Mouse (Mus musculus): ENCODE results near the gene 2310034G01Rik. TPM values are rescaled to one million over a fixed set of nuclear protein-coding genes. Genes with fewer than 3 reads are reported as not detected.

The 2310034G01Rik gene
- polyA plus RNA-seq, 1 experiment from 2014 or later = 2.4 TPM

DNA sequence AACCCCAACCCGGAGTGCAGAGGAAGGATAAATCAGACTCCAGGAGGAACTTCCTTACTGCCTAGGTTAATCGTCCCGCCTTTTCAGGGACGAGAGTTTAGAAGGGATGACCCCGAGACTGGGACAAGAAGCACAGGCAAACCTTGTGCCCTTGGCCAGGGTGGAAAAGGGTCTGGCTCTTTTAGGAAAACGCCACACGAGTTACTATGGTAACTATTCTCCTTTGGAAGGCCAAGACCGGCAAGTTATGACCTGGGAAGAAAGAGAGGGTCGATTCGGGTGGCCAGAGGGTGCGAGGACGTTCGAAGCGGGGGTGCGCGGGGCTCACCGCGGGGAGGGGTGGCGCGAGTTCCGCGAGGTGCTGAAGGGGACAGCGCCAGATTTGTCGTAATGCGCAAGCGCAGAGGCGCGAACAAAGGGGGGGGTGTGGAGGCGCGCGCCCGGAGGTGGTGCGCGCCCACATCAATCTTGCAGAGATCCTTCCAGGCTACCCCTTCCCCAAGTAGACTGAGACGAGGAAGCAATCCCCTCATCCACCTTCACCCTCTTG, 23.3 kb downstream of the 2310034G01Rik start, which contains the start of gene Psd:
Gene Psd, minus strand, starts transcription at position 401 of the 550 bp plus-strand sequence.
- 0 out of 2 replicates have a peak, but pooled peaks have one; percentile 3 for ATAC-seq (ENCODE audit: low FRiP score)
- WGBS = under 1% methylated on average over 35 of the region's 35 CpGs
- Histone ChIP-seq H3K9ac (replicated peaks) (peak within 1 kb of the TSS; percentile 64), H3K36me3 (peaks cover 19% of the 10 kb centered on the region), H3K9me3 (replicated peaks) (no peaks in the 10 kb centered on the region), H3K27me3 (replicated peaks) (peaks cover 11% of the 10 kb centered on the region; the same call in 1 of the 2 replicates), H3K4me3 (replicated peaks) (peak within 1 kb of the TSS; percentile 64), H3K4me1 (peaks cover 68% of the 10 kb centered on the region), H3K27ac (replicated peaks) (peak within 1 kb of the TSS; percentile 98), H3K4me2 (peak within 1 kb of the TSS; percentile 99)

DNA sequence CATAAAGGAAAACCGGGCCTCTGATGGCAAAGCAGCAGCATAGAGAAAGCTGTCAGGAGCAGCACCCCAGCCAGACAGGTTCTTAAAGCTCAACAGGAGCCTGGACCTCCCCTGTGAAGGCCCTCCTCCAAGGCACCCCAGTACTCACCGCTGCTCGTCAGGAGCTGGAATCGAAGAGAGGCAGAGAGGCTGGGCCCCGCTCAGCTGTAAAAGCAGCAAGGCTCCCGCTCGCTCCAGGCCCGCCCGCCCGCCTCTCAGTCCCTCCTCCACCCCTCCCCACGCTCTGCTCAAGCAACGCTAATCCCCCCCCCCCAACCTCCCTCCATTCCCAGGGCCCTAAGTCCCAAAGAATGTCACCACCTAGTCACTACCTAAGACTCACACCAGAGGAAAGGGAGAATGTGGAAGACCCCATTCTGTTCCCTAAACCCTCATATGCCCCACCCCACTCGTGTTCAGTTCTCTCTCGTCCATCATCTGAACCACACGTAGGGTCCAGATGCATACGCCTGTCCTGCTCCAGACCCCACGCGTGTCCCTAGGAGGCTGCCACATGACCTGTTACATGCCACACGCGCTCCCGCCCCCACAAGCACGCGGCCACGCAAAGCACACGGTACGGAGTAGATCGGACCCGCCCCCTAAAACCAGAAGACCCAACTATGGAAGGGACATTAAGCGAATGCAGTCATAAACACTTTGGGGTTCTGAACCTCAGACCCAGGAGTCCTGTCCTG, 23.9 kb downstream of the 2310034G01Rik start:
- Histone ChIP-seq H3K4me1 (peaks cover 75% of the 10 kb centered on the region), H3K4me2 (peak overlapping the region; percentile 99), H3K9me3 (replicated peaks) (no peaks in the 10 kb centered on the region), H3K27ac (replicated peaks) (peak overlapping the region; percentile 98), H3K36me3 (peaks cover 12% of the 10 kb centered on the region), H3K4me3 (replicated peaks) (peak overlapping the region; percentile 64), H3K27me3 (replicated peaks) (peaks cover 11% of the 10 kb centered on the region; the same call in 1 of the 2 replicates), H3K9ac (replicated peaks) (peak overlapping the region; percentile 64)
- 2% methylated on average over 29 of the region's 29 CpGs for WGBS
- ATAC-seq (ENCODE audit: low FRiP score) = peak; percentile 11; the same call in 1 of the 2 replicates

DNA sequence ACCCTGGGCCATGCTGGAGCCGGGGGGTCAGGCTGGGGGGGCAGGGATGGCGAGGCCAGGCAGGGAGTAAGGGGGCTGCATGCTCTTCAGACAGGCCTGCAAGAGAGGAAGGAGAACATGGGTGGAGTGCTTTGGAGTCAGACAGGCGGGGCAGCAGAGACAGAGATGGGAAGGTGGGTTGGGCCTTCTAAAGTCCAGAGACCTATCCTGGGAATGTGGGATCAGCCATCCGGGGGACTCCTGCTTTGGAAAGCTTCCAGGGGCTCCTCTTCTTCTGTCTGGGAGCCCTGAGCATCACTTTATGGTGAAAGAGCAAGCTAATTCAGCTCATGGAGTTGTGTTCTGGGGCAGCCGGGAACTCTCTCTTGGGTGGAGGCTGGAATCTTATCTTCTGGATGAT, 25.2 kb downstream of the 2310034G01Rik start:
- Histone ChIP-seq H3K9ac (replicated peaks) (no peak overlapping the region; the same call in 1 of the 2 replicates), H3K36me3 (no peaks in the 10 kb centered on the region), H3K27ac (replicated peaks) (no peak overlapping the region), H3K27me3 (replicated peaks) (peaks cover 20% of the 10 kb centered on the region), H3K4me2 (peak overlapping the region; percentile 99), H3K9me3 (replicated peaks) (no peaks in the 10 kb centered on the region), H3K4me3 (replicated peaks) (peak overlapping the region; percentile 64), H3K4me1 (peaks cover 78% of the 10 kb centered on the region)
- no peak for ATAC-seq (ENCODE audit: low FRiP score)
- 79% methylated on average over 5 of the region's 5 CpGs for WGBS

DNA sequence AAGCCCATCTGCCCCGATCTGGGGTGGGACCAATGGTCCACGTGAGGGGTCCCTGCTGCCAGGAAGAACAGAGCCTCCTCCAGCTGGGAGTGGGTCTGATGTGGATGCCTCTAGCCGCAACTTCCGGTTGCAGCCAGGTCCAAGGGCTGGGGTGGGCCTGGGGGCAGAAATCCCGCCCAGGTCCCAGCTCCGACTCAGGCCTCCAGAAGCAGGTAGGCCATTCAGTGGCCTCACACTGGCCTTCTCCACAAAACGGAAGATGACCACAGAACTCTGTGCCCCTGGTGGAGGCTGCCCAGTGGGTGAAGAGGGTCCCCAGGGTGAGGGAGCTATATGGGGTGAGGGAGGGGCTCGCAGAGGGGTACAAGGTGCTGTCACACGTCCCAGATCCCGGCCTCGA, 25.7 kb downstream of the 2310034G01Rik start:
- Histone ChIP-seq H3K27ac (replicated peaks) (no peak overlapping the region), H3K4me1 (peaks cover 78% of the 10 kb centered on the region), H3K9me3 (replicated peaks) (no peaks in the 10 kb centered on the region), H3K36me3 (no peaks in the 10 kb centered on the region), H3K9ac (replicated peaks) (peak overlapping the region; percentile 4; the same call in 1 of the 2 replicates), H3K27me3 (replicated peaks) (peaks cover 24% of the 10 kb centered on the region), H3K4me3 (replicated peaks) (no peak overlapping the region; the same call in 1 of the 2 replicates), H3K4me2 (peak overlapping the region; percentile 99)
- WGBS = 79% methylated on average over 11 of the region's 11 CpGs
- ATAC-seq (ENCODE audit: low FRiP score) = no peak

DNA sequence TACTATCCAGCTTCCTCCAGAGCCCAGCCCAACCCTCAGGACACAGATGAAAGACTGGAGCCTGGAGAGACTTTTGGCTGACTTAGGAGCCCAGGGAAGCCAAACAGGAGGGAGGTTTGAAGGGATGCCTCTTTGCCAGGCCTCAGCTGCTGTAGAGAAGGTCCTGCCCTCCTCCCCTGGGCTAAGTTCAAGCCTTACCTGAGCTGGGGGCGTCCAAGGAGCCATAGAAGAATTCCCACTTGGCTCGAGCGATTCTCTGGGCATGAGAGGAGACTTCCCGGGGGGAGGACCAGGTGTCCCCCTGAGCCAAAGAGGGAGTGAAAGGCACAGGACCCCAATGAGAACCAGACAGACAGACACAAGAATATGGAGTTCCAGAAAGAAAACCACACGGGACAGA, 26.4 kb downstream of the 2310034G01Rik start:
- H3K4me2 ChIP-seq = peak overlapping the region; percentile 99; the same call in 1 of the 2 replicates
- 73% methylated on average over 5 of the region's 5 CpGs for WGBS
- no peak overlapping the region for H3K27ac ChIP-seq (replicated peaks)
- no peak overlapping the region for H3K4me3 ChIP-seq (replicated peaks)
- no peak for ATAC-seq (ENCODE audit: low FRiP score)
- H3K4me1 ChIP-seq = peaks cover 79% of the 10 kb centered on the region
- no peaks in the 10 kb centered on the region for H3K36me3 ChIP-seq
- H3K9ac ChIP-seq (replicated peaks) = no peak overlapping the region; the same call in 1 of the 2 replicates
- no peaks in the 10 kb centered on the region for H3K9me3 ChIP-seq (replicated peaks)
- H3K27me3 ChIP-seq (replicated peaks) = peaks cover 24% of the 10 kb centered on the region

DNA sequence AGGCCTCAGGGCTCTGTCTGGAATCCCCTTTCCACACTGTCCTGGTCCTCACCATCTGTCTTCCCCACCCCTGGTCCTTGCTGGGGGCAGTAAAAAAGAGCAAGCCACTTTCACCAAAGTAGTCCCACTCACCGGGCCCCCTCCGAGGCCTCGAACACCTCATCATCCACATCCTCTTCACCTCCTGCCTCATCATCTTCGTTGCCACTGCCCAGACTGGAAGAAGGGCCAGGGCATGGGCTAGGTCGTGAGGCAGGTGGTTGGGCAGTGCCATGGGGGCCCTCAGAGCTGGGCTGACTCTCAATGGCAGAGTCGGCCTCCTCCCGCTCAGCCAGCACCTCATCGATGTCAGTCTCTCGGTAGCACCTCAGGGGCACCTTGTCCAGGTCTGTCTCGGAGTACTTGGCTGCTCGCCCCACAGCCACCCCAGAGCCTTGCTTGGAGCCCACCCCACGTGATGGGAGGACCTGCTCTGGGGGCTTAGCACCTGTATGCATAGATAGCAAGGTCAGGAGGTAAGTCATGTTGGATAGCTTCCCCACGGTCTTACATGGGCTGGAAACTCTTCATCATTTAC, 27.0 kb downstream of the 2310034G01Rik start:
- no peak overlapping the region for H3K9ac ChIP-seq (replicated peaks)
- no peak for ATAC-seq (ENCODE audit: low FRiP score)
- peak overlapping the region; percentile 11; the same call in 1 of the 2 replicates for H3K4me2 ChIP-seq
- 83% methylated on average over 13 of the region's 13 CpGs for WGBS
- peaks cover 85% of the 10 kb centered on the region for H3K4me1 ChIP-seq
- no peaks in the 10 kb centered on the region for H3K9me3 ChIP-seq (replicated peaks)
- peaks cover 27% of the 10 kb centered on the region for H3K27me3 ChIP-seq (replicated peaks)
- no peak overlapping the region for H3K4me3 ChIP-seq (replicated peaks)
- H3K27ac ChIP-seq (replicated peaks) = no peak overlapping the region
- H3K36me3 ChIP-seq = no peaks in the 10 kb centered on the region

DNA sequence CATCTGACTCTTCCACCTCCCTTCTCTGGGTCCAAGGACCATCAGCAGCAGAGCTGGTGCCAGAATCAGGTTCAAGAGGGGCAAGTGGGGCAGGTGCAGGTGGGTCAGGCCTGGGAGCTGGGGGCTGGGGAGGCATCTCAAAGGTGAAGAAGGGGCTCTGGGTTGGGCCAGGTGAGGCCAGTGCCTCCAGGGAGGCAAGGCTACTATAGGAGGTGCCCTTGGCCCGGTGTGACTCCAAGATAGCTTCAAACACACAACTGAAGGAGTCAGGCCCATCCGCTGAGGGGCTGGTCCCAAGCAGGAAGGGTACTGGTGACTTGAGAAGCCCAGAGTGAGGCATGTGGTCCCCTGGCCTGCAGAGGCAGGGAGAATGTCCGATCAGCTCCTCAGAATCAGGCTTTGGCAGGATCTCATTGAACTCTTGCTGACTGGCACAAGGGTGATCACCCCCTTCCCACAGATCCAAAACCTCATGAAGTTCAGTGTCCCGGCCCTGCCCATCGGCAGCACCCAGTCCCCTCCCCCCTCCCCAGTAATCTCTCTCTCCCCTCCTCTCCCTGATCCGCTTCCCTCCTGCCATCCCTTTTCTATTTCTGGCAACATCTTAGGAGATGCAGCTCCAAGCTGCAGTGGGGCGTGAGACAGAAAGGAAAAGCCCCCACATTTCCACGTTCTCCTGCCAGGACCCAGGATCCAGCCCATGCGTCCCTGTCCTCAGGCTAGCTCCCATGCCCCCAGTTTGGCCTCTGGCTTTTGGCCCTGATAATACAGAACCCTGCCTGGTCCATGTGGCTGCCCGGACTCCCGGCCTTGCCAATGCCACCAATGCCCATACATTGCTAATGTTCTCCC, 27.7 kb downstream of the 2310034G01Rik start:
- WGBS = 60% methylated on average over 11 of the region's 11 CpGs
- Histone ChIP-seq H3K4me2 (peak overlapping the region; percentile 39), H3K9me3 (replicated peaks) (no peaks in the 10 kb centered on the region), H3K4me1 (peaks cover 86% of the 10 kb centered on the region), H3K4me3 (replicated peaks) (no peak overlapping the region), H3K27me3 (replicated peaks) (peaks cover 31% of the 10 kb centered on the region), H3K27ac (replicated peaks) (peak overlapping the region; percentile 67; the same call in 1 of the 2 replicates), H3K9ac (replicated peaks) (0 out of 2 replicates have a peak overlapping the region, but pooled peaks have one; percentile 9), H3K36me3 (no peaks in the 10 kb centered on the region)
- no peak for ATAC-seq (ENCODE audit: low FRiP score)

DNA sequence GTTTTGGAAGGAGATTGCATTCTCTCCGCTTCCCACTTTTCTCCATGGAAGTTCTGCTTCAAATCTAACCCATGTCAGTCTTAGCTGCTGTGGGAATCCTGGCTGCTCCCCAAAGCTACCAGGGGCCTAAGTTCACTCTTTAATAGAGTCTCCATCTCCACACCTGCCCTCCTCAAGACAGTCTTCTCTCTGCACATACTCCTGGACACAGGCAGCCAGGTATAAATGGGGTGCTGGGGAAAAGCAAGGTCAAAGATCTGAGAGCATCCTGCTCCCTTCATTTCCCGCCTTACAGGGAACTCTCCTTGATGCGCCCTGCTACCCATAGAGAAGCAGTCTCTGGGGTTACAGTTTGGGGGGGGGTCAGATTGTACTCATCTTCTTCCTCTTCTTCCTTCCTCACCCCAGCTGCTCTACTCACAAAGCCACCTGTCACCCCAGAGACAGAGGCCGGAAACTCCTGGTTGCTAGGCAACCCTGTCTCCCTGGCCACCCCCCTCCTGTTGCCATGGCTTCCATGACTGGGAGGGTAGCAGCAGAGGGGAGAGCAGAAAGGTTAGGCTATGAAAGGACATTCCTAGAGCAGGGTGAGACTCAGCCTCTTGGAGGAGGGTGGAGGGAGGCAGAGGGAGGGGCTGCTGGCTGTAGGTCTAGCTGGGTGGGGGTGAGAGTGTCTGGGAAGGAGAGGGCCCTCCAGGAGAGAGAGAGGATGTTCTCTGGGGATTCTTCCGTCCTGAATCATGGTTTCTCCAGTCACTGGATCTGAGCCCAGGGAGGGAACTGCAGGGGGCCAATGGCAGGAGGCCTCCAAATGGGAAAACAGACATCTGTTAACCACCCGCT, 28.8 kb downstream of the 2310034G01Rik start:
- Histone ChIP-seq H3K4me3 (replicated peaks) (no peak overlapping the region), H3K4me1 (peaks cover 93% of the 10 kb centered on the region), H3K9me3 (replicated peaks) (no peaks in the 10 kb centered on the region), H3K27ac (replicated peaks) (peak overlapping the region; percentile 67), H3K36me3 (no peaks in the 10 kb centered on the region), H3K9ac (replicated peaks) (0 out of 2 replicates have a peak overlapping the region, but pooled peaks have one; percentile 5), H3K27me3 (replicated peaks) (peaks cover 42% of the 10 kb centered on the region), H3K4me2 (peak overlapping the region; percentile 39)
- whole genome bisulfite sequencing = 17% methylated on average over 6 of the region's 6 CpGs
- ATAC-seq (ENCODE audit: low FRiP score) = peak; percentile 15; the same call in 1 of the 2 replicates

DNA sequence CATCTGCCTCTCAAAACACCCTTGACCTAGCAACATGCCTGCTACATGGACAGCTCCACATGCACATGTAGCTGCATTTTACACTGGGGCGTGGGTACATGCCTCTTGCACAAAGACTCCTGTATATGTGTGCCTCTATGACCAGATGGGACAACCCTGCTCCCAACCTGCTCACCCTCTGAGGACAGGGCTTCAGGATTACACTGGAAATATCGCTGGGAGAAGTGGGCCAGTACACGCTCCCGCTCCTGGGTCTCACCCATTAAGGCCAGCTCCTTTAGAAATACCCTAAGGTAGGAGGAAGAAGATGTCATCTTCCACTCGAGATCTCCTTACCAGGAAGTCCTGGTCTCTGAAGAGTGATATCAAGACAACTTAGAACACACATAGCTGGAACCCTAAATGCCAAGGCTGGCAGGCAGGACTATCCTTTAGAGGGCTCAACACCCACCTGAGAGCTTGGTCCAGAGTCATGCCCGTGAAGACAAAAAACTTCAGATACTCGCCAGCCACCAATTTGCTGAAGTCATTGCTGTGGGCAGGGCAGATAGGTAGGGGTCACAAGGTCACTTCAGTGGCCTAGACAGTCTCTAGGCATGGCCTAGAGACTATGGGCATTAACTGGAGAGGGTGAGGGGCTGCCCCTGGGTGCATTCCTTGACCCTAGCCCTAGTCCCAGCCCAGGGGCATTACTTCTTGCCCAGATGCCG, 29.9 kb downstream of the 2310034G01Rik start:
- H3K4me2 ChIP-seq = no peak overlapping the region
- no peaks in the 10 kb centered on the region for H3K36me3 ChIP-seq
- no peak for ATAC-seq (ENCODE audit: low FRiP score)

More for the DNA sequence above, 29.9 kb downstream of the 2310034G01Rik start:
- Histone ChIP-seq H3K27me3 (replicated peaks) (peaks cover 53% of the 10 kb centered on the region), H3K9me3 (replicated peaks) (no peaks in the 10 kb centered on the region), H3K4me1 (peaks cover 95% of the 10 kb centered on the region), H3K9ac (replicated peaks) (no peak overlapping the region), H3K27ac (replicated peaks) (no peak overlapping the region), H3K4me3 (replicated peaks) (no peak overlapping the region)
- 88% methylated on average over 8 of the region's 8 CpGs for WGBS
